Mouse (Mus musculus) CH12.LX (cell line): ENCODE measurements at regions not wholly inside any gene's neighbourhood (a gene's known extent, or its start where the extent isn't known, plus 50 kb on each side); places are given as distances from the start of the nearest gene placed in this dataset.

ENCODE experiments used
- DNase-seq: peaks from one replicate; pipeline ENCODE4 v3.0.0-alpha.2; 2013; ENCODE audit errors: extremely low read depth
- H3K27ac ChIP-seq: 2 replicates; pipeline ENCODE4 v1.5.1; 2012; ENCODE audit warnings: low read depth, mild to moderate bottlenecking, control low read depth, moderate library complexity; ENCODE audit not compliant: insufficient read depth
- H3K27me3 ChIP-seq: replicated peaks from 2 replicates; pipeline ENCODE3; 2012; ENCODE audit warnings: inconsistent platforms
- H3K36me3 ChIP-seq, 2 experiments: replicated peaks in 1 of 2; 2 replicates each; pipeline versions ENCODE3 to v1.6.1; 2012; ENCODE audit warnings: inconsistent platforms in 1 of 2, low read length in 1 of 2, mild to moderate bottlenecking in 1 of 2, mixed read lengths in 1 of 2, moderate library complexity in 1 of 2; ENCODE audit not compliant: control insufficient read depth in 1 of 2, insufficient read depth in 1 of 2
- H3K4me1 ChIP-seq, 2 experiments: 2 replicates each; pipeline ENCODE4 v1.6.1; 2012; ENCODE audit warnings: inconsistent platforms in 1 of 2, moderate library complexity in 1 of 2; ENCODE audit not compliant: insufficient read depth in 2 of 2, control insufficient read depth in 1 of 2
- H3K4me2 ChIP-seq: 2 replicates; pipeline ENCODE4 v1.6.1; 2012; ENCODE audit warnings: low read depth, mild to moderate bottlenecking, control low read depth; ENCODE audit not compliant: poor library complexity, insufficient read depth, severe bottlenecking
- H3K4me3 ChIP-seq, 3 experiments: fragments of 150-350 bp in 1 of 3; sonication (generic) in 1 of 3; replicated peaks in 1 of 3; 2 replicates each; pipeline versions ENCODE3 to v1.5.1; 2011 to 2012; ENCODE audit warnings: low read depth in 2 of 3, low read length in 2 of 3, mild to moderate bottlenecking in 2 of 3, moderate library complexity in 2 of 3, control low read depth in 1 of 3, improper control_type of control experiment in 1 of 3, inconsistent platforms in 1 of 3, mixed read lengths in 1 of 3; ENCODE audit not compliant: poor library complexity in 1 of 3
- H3K79me2 ChIP-seq: replicated peaks from 2 replicates; pipeline ENCODE4 v1.6.1; 2012; ENCODE audit warnings: mild to moderate bottlenecking, moderate library complexity; ENCODE audit not compliant: control insufficient read depth, poor library complexity, insufficient read depth, severe bottlenecking; ENCODE audit errors: extremely low read depth
- H3K9ac ChIP-seq: 2 replicates; pipeline ENCODE4 v1.6.1; 2012; ENCODE audit warnings: low read depth, mild to moderate bottlenecking, control low read depth, moderate library complexity; ENCODE audit not compliant: insufficient read depth
- H3K9me3 ChIP-seq: replicated peaks from 2 replicates; pipeline ENCODE3; 2012; ENCODE audit warnings: low read length, inconsistent platforms, mixed read lengths
- BHLHE40 ChIP-seq: IDR thresholded peaks from 2 replicates; pipeline ENCODE4 v1.6.1; 2011; ENCODE audit warnings: mild to moderate bottlenecking, low read depth, low read length, improper control_type of control experiment
- CHD2 ChIP-seq: IDR thresholded peaks from 2 replicates; pipeline ENCODE4 v1.6.1; 2011; ENCODE audit warnings: low read length, improper control_type of control experiment
- E2F4 ChIP-seq: IDR thresholded peaks from 2 replicates; pipeline ENCODE4 v1.6.1; 2011; ENCODE audit warnings: low read depth, low read length, improper control_type of control experiment; ENCODE audit not compliant: insufficient replicate concordance
- ELF1 ChIP-seq: IDR thresholded peaks from 2 replicates; pipeline ENCODE4 v1.6.1; 2014; ENCODE audit warnings: low read depth, mild to moderate bottlenecking, inconsistent platforms, low read length, improper control_type of control experiment
- ETS1 ChIP-seq: conservative IDR thresholded peaks from 2 replicates; pipeline ENCODE4 v1.6.1; 2012; ENCODE audit warnings: low read depth, mild to moderate bottlenecking, inconsistent platforms, low read length, improper control_type of control experiment, moderate library complexity
- GABPA ChIP-seq: IDR thresholded peaks from 2 replicates; pipeline ENCODE4 v1.6.1; 2012; ENCODE audit warnings: low read depth, low read length, improper control_type of control experiment, inconsistent platforms; ENCODE audit not compliant: insufficient replicate concordance
- HCFC1 ChIP-seq: IDR thresholded peaks from 2 replicates; pipeline ENCODE4 v1.6.1; 2012; ENCODE audit warnings: low read depth, mild to moderate bottlenecking, inconsistent platforms, low read length, improper control_type of control experiment
- JUN ChIP-seq: IDR thresholded peaks from 2 replicates; pipeline ENCODE4 v1.6.1; 2011; ENCODE audit warnings: low read depth, mild to moderate bottlenecking, low read length, improper control_type of control experiment, moderate library complexity; ENCODE audit not compliant: insufficient read depth
- JUND ChIP-seq: conservative IDR thresholded peaks from 2 replicates; pipeline ENCODE4 v1.6.1; 2011; ENCODE audit warnings: low read depth, low read length, improper control_type of control experiment
- KAT2A ChIP-seq: IDR thresholded peaks from 2 replicates; pipeline ENCODE4 v1.6.1; 2012; ENCODE audit warnings: low read length, improper control_type of control experiment, inconsistent platforms; ENCODE audit not compliant: insufficient replicate concordance
- MAFK ChIP-seq: IDR thresholded peaks from 2 replicates; pipeline ENCODE4 v1.6.1; 2011; ENCODE audit warnings: low read length, improper control_type of control experiment; ENCODE audit not compliant: insufficient replicate concordance
- MAZ ChIP-seq: IDR thresholded peaks from 2 replicates; pipeline ENCODE4 v1.6.1; 2012; ENCODE audit warnings: low read depth, mild to moderate bottlenecking, inconsistent platforms, low read length, improper control_type of control experiment, moderate library complexity
- MXI1 ChIP-seq: IDR thresholded peaks from 2 replicates; pipeline ENCODE4 v1.6.1; 2011; ENCODE audit warnings: mild to moderate bottlenecking, low read depth, low read length, improper control_type of control experiment
- MYC ChIP-seq: IDR thresholded peaks from 2 replicates; pipeline ENCODE4 v1.6.1; 2011; ENCODE audit warnings: low read depth, mild to moderate bottlenecking, improper control_type of control experiment, low read length
- NELFE ChIP-seq: IDR thresholded peaks from 2 replicates; pipeline ENCODE4 v1.6.1; 2011; ENCODE audit warnings: low read depth, low read length, improper control_type of control experiment
- SIN3A ChIP-seq: IDR thresholded peaks from 2 replicates; pipeline ENCODE4 v1.6.1; 2012; ENCODE audit warnings: low read length, improper control_type of control experiment, inconsistent platforms
- SMC3 ChIP-seq: IDR thresholded peaks from 2 replicates; pipeline ENCODE4 v1.6.1; 2011; ENCODE audit warnings: low read depth, low read length, improper control_type of control experiment
- TBP ChIP-seq: conservative IDR thresholded peaks from 2 replicates; pipeline ENCODE4 v1.6.1; 2011; ENCODE audit warnings: low read depth, low read length, improper control_type of control experiment
- TCF12 ChIP-seq: IDR thresholded peaks from 2 replicates; pipeline ENCODE4 v1.6.1; 2014; ENCODE audit warnings: low read depth, mild to moderate bottlenecking, inconsistent platforms, low read length, improper control_type of control experiment
- UBTF ChIP-seq: IDR thresholded peaks from 2 replicates; pipeline ENCODE4 v1.6.1; 2012; ENCODE audit warnings: low read depth, mild to moderate bottlenecking, inconsistent platforms, low read length, improper control_type of control experiment, moderate library complexity
- USF1 ChIP-seq: IDR thresholded peaks from 2 replicates; pipeline ENCODE4 v1.6.1; 2014; ENCODE audit warnings: low read depth, mild to moderate bottlenecking, inconsistent platforms, low read length, improper control_type of control experiment
- USF2 ChIP-seq: conservative IDR thresholded peaks from 2 replicates; pipeline ENCODE4 v1.6.1; 2011; ENCODE audit warnings: low read depth, low read length, improper control_type of control experiment
- ZC3H11A ChIP-seq: IDR thresholded peaks from 2 replicates; pipeline ENCODE4 v1.6.1; 2012; ENCODE audit warnings: low read depth, mild to moderate bottlenecking, inconsistent platforms, low read length, improper control_type of control experiment
- dilution Hi-C: fragments of 300-500 bp; cut with MboI; formaldehyde crosslinking; loops from 2 replicates; pipeline ENCODE4 v1.14.3; 2020; ENCODE audit warnings: low sequenced_read_pairs; ENCODE audit not compliant: extremely low pct_unique_long_range_greater_than_20kb, extremely low pct_ligation_motif_present
- in situ Hi-C: fragments of 300-500 bp; cut with MboI; formaldehyde crosslinking; loops from 3 replicates; pipeline ENCODE4 v1.14.3; 2019; ENCODE audit warnings: low sequenced_read_pairs, low pct_ligation_motif_present, low pct_unique_long_range_greater_than_20kb, mixed read lengths

DNA sequence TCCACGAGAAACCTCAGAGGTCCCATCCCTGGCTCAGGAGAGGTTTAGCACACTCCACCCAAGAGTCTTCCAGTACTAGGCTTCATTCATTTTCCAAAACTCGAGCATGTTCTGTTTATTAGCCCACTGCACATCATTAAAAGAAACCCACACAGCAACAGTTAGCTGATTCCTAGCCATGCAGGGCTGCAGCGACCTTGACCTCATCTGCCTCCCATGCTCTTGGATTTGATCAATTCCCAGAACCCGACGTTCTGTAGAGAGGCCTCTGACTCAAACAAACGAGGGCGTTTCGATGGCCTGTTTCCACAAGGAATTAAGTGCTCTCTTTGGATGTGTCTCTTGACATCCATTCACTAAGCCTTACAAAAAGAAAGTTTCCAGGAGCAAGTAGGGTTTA is 294.9 kb downstream of the Lyplal1 start:
- DNase-seq = no peak
- Histone ChIP-seq H3K9me3 (peaks cover 46% of the 10 kb centered on the region), H3K27me3 (no peaks in the 10 kb centered on the region), H3K27ac (no peak overlapping the region), H3K4me1 (no peaks in the 10 kb centered on the region), H3K79me2 (no peaks in the 10 kb centered on the region), H3K4me3 (no peak overlapping the region), H3K36me3 (no peaks in the 10 kb centered on the region)
- in situ Hi-C loops = no loop called here
- TF ChIP-seq CHD2 = no peak
- TF ChIP-seq GABPA = no peak
- no peak for TF ChIP-seq JUND
- no peak for TF ChIP-seq NELFE
- TF ChIP-seq MYC = no peak
- TF ChIP-seq HCFC1 = no peak
- TF ChIP-seq ELF1 = no peak
- TF ChIP-seq TBP = no peak
- no peak for TF ChIP-seq UBTF
- no peak for TF ChIP-seq USF1
- TF ChIP-seq USF2 = no peak
- no peak for TF ChIP-seq SIN3A
- TF ChIP-seq SMC3 = no peak
- TF ChIP-seq JUN = no peak
- TF ChIP-seq MXI1 = no peak
- TF ChIP-seq ZC3H11A = no peak
- TF ChIP-seq MAZ = no peak
- TF ChIP-seq ETS1 = no peak
- TF ChIP-seq, all 38 proteins: peak for 0
- Histone ChIP-seq H3K9ac (no peak overlapping the region), H3K4me2 (no peak overlapping the region)
- dilution Hi-C loops = no loop called here

DNA sequence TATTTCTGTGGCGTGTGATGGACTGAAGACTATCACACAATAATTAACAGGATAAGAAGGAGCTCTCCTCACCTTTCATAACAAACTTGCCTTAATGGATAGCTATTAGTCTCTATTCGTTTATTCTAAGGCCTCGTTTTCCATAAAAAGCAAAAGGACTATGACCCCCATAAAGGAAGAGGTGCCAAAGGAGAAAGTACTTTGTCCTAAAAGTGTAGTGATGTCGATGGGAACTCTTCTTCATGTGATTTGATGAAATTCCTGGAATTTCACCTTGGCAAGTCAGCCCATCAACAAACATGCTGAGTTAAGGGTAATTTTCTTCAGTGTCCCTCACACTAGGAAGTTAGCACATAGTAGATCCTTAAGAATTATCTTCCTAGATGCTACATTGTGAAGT is 293.9 kb downstream of the Lyplal1 start:
- no peak overlapping the region for H3K4me3 ChIP-seq
- H3K36me3 ChIP-seq = no peaks in the 10 kb centered on the region
- H3K27ac ChIP-seq = no peak overlapping the region
- H3K4me1 ChIP-seq = no peaks in the 10 kb centered on the region
- H3K9me3 ChIP-seq = peaks cover 43% of the 10 kb centered on the region
- H3K4me2 ChIP-seq = no peak overlapping the region
- dilution Hi-C loops (no loop called here), in situ Hi-C loops (no loop called here)
- H3K27me3 ChIP-seq = no peaks in the 10 kb centered on the region
- no peak for DNase-seq
- no peaks in the 10 kb centered on the region for H3K79me2 ChIP-seq
- H3K9ac ChIP-seq = no peak overlapping the region
- TF ChIP-seq HCFC1 (no peak), MAFK (no peak), KAT2A (no peak), JUN (no peak), BHLHE40 (no peak), TCF12 (no peak), E2F4 (no peak)
